Mouse (Mus musculus): ENCODE results near the gene P4ha3.

Gene P4ha3

DNA sequence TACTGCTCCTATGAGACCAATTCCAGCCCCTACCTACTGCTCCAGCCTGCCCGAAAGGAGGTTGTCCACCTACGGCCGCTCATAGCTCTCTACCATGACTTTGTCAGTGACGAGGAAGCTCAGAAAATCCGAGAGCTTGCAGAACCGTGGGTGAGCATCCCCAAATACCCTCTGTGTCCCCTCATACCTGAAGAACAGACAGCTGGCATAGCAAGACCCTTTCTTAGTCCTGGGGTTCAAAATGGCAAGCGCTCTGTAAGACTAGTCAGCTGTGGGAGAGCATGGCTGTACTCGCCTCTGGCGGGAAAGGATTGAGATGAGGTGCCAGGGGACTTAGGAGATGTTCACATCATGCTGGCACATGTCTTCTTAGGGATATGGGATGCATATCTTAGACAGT is 20.6 kb downstream of the P4ha3 start:
- DNase-seq (ENCODE audit: low spot score): no peak

DNA sequence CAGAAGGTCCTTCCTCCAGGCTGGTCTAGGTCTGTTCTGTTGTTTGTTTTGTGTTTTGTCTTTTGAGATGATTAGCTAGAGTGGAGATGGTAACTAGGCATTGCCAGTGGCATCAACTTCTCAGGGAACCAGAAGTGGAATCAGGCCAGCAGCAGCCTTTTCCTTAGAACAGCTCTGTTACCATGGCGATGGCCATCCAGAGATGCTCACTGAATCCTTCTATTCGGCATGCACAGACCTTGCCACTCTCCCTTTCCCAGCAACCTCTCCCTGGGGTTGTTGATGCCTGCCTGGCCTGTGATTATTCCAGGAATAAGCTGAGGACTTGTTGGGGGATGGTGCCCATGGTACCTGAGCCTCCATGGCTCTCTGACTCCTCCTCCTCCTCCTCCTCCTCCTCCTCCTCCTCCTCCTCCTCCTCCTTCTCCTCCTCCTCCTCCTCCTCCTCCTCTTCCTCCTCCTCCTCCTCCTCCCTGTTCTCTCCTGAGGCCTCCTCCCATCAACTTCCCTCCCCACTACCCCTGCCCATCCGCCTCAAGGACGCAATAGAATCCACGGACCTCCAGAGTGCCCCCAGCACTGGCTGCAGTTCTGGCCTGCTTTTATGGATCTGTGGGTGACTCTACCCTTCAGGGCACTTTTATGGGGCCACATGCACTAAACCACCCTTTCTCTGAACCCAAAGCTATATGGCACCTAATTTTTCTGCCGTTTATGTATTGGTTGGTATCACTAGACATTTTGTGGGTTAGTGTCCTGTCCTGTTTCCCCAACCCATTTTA is 22.7 kb downstream of the P4ha3 start:
- DNase-seq (ENCODE audit: low spot score): no peak

DNA sequence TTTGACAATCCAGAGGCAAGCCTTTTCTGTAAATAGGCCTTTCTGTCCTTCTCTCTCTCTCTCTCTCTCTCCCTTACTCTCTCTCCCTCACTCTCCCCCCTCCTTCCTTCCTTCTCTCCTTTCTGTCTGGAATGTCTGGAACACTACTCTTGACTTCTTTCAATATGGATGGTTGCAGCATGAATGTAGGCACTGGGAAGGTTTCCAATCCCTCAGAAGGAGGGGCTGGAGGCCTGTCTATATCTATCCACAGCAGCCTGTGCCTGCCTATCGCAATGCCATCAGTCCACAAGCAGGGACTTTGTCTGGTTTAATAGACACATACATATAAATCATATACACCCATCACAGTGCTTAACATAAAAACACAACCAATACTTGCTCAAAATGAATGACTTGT is 23.9 kb downstream of the P4ha3 start:
- no peak for DNase-seq (ENCODE audit: low spot score)

DNA sequence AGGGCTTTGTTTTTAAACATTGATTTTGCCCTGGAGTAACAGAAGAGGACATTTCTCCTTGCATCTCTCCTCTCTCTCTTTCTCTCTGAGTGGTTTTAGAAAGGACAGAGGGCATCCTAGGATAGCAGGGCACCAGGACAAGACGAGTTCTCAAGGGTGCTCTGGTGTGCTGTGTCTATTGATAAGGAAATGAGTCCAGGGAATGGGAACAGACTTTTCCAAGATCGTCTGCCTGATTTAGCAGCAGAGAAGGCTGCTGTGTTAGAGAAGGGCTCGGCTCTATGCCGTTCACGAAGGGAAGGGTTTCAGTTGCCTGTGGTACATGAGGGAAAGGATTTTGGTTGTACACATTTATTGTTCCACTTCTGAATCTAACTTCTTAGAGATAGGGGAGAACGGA is 24.4 kb downstream of the P4ha3 start:
- no peak for DNase-seq (ENCODE audit: low spot score)

DNA sequence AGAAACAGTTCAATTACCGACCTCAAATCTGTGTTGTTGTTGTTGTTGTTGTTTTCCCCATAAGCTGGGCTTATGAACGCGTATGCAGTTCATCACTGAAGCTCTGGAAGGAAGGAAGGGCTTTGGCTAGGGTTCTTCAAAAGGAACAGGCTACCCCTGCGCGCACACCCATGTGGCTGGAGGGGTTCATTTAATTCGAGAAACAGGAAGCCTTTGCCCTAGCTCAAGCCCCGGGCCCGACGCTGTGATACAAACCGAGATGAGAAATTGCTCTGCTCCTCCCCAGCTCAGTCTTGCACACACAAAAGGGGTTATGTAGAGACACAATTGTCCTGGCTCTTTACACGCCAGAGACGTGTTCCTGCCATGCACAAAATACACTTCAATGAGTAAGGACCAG is 25.0 kb downstream of the P4ha3 start:
- DNase-seq (ENCODE audit: low spot score): no peak

DNA sequence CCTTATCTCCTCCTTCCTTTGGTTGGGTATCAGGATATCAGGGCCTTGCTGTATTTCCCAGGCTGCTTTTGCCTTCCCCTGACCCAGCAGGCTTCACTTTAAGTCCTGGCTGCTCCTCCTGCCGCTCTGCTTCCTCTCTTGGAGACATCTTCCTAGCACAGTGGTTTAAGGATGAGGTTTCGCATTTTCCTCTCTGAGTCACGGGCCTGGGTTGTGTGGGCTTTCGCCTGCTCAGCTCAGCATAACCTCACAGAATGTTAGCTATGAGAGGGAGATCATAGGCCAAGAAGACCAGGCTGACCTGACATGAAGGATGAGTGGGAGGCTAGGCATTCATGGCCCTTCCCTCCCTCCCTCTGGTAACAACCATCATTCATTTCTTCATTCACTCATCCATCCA is 27.4 kb downstream of the P4ha3 start:
- no peak for DNase-seq (ENCODE audit: low spot score)

DNA sequence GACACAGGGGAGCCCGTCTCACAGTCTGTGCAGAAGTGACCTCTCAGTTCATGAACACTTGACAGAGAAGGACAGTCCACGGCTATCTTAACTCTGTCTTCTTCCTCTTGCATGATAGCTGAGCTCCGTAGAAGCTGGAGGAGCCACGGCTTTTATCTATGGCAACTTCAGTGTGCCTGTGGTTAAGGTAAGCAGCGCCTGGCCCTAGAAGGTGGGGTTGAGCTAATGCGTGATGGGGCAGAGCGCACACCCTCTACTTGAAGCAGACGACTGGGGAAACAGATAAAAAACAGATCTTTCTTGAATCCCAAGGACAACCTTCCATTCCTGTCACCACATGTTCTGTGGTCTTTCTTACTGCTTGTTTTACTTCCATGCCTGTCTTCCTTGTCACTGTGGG is 31.6 kb downstream of the P4ha3 start:
- no peak for DNase-seq (ENCODE audit: low spot score)

DNA sequence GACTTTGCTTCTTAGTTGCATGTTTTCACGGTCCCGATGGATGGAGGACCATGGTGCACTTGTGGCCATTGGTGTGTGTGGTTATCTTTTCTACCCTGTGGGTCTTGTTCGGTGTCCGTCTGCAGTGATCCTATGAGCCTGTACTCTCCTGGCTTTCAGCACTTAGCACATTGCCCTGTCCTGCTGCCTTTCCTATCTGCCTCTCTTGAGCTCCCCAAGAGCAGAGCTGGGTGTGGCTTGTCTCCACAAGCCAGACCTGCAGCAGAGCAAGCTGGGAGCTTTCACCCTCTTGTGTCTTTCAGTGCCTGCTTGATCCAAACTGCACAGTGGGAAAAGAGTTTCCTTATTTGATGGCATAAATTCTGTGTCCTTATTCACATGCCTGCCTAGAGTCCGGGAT is 32.2 kb downstream of the P4ha3 start:
- DNase-seq (ENCODE audit: low spot score): no peak

DNA sequence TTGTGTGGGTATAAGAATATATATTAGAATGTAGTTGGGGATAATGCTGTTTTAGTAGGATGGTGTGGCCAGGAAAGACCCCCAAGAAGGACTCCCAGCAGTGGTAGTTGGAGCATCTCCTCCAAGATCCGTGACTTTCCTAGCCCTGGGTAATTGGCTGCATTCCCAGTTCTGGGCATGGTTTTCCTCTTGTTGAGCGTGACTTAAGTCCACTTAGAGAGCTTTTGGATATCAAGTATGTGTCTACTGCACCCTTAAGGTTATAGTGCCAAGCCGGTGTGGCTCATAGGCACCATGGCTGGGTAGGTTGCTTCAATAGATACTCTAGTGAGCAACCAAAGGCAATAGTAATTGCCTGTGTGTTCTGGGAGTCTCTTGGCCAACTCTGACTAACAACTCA is 38.4 kb downstream of the P4ha3 start:
- no peak for DNase-seq (ENCODE audit: low spot score)

DNA sequence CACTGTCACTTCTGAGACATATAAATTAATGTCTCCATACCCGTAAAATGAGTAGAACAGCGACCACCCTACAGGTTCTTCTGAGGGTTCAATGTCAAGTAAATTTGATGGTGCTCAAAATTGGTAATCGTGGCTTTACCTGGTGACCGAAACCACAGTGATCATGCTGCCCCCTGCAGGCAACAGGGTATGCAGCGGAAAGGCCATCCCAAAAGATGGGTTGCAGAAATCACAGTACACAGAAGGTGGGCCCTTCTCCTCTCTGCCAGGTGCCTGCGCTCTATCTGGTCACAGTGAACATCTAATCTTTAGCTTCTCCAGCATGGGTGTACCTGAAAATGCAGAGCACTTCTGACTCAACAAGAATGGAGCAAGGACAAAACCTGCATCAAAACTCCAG is 40.2 kb downstream of the P4ha3 start:
- DNase-seq (ENCODE audit: low spot score): peak; percentile 53

DNA sequence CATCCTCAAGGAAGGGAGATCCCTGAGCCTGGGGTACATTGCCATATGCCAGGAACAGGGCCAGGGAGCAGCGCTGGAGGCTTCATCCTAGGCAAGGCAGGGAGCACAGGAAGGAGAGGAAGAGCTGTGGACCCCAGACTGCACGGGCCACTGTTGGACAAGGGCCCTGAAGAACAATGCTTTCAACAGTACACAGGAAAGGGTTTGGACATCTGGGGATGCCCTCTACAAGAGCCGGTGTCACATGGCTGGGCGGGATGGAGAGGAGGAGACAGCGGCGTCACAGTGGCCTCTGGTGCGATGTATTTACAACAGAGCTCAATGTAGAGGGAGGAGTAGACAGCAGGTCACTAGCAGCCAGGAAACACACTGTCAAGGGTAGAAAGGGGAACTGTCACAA is 42.2 kb downstream of the P4ha3 start:
- DNase-seq (ENCODE audit: low spot score): no peak

DNA sequence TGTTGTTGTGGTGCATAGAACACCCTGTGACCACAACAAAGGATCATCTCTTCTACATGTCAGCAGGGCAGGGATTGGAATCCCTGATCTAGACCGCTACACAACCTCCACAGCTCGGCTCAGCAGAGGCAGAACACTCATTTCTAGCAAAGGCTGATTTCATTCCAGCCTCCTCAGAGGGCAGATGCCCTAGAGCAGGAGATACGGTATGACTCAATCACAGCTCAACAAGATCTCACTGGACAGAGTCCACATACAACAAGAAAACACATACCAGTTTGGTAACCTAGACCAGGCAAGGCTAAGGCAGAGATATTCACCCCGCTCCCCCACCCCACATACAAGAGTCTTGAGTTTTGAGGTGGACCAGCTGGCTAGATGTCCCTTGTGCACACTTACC is 43.3 kb downstream of the P4ha3 start:
- no peak for DNase-seq (ENCODE audit: low spot score)

DNA sequence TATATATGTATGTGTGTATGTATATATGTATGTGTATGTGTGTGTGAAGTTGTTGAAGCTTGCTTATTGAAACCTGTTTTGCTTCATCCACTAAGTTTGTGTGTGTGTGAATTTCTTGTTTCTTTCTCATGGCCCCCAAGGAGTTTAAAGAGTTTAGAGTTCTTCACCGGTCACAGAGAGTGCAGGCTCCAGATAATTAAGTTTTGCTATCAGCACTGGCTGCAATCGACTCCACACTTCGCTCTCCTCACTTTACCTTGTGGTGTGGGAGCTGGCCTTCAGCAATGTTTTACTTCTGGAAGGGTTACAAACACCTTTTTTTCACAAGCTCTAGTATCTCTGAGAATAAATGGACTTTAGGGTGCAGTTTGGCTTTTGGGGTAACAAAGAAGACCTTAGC is 45.9 kb downstream of the P4ha3 start:
- no peak for DNase-seq (ENCODE audit: low spot score)

DNA sequence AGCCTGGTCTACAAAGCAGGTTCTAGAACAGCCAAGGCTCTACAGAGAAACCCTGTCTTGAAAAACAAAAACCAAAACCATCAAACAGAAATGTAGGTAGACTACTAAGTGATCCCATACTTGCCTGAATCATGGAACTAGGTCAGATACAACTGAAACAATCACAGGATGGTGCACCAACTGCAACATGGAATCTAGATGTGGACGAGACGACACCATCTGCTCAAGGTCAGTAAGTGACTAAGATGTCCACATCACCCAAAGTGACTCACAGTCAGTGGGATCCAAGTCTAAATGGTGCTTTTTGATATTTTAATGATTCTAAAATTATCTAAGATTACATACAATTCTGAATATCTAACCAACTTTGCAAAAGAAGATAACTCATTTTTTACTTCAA is 50.6 kb downstream of the P4ha3 start:
- no peak for DNase-seq (ENCODE audit: low spot score)

DNA sequence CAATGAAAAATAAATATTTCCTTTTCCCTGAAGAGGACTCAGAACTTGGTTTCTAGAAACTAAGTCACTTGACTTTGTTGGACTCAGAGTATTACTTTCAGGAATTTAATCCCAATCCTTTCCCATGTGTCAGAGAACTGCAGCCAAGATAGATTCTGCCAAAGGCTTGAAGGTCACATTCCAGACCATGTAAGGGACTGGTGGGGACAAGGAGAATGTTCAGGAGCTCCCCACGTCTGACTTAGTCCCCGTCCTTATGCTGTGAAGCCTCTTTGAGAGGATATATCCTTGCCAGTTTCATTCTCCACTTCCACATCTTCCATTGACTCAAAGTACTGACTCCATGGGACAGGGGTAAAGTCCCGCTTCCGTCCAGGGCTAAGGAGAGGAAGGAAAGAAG is 69.7 kb downstream of the P4ha3 start:
- no peak for DNase-seq (ENCODE audit: low spot score)

DNA sequence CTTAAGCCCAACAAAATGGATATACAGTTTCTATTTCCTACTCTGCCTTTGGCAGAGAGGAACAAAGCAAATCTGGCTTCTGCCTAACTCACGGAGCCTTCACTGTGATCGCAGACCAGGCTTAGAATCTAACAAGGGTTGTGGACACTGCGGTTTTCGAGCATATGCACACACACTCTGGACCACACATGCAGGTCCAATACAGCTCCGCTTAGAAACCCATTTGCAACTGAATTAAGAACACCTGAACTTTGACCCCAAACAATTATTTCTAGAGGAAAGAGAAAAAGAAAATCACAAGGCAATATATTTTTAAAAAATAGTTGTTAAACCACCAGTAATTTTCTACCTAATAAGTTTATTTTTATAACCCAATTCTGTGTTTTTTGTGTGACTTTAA is 71.0 kb downstream of the P4ha3 start:
- no peak for DNase-seq (ENCODE audit: low spot score)

DNA sequence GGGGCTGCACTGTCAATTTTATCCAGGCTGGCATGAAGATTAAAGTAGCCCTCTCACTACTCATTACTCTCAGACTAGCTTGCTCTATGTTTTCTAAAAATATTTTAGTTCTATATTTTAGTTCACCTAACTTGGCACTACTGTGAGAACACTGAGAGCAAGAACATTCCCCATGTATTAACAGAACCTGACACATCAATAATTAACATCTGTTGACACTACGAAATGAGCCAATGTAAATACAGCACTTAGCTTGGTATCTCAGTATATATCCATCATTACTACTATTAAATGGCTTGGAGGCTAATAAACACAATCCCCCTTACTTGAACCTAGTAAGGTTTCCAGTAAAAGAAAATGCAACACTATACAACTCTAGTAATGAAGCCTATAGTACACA is 71.4 kb downstream of the P4ha3 start:
- DNase-seq (ENCODE audit: low spot score): no peak

DNA sequence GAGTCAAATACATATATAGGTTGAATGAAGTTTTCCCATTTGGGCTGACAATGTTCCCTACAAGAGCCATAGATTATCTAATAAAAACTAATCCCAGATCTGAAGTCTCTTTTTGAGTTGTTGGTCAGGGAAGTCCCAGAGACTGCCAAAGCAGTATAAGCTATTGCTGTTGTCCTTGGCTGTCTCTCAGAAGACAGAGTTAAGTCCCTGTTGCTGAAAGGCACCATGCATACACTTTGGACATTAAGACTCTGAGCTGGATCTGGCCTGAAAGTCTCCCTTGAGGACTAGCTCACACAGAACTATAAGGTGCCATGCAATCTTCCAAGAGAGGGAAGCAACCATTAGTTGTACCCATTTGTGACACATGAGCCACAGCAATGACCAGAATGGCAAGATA is 72.5 kb downstream of the P4ha3 start:
- DNase-seq (ENCODE audit: low spot score): no peak

DNA sequence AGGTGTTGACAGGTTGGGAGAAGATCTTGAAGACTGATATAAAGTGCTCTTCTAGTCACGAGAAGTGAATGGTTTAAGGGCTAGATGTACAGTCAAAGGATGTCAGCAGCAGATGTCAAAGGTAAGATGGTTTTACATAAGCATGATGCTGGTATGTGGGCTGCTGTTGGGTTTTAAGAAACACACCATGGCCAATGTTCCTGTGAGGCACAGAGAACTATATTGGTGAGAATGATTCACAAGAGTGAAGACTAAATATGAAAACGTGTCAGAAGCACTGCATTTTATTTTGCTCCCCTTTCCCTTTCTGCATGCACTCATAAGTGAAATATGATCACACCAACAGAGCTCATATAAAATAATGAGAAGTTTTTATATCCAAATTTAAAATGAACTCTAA is 77.8 kb downstream of the P4ha3 start:
- no peak for DNase-seq (ENCODE audit: low spot score)

DNA sequence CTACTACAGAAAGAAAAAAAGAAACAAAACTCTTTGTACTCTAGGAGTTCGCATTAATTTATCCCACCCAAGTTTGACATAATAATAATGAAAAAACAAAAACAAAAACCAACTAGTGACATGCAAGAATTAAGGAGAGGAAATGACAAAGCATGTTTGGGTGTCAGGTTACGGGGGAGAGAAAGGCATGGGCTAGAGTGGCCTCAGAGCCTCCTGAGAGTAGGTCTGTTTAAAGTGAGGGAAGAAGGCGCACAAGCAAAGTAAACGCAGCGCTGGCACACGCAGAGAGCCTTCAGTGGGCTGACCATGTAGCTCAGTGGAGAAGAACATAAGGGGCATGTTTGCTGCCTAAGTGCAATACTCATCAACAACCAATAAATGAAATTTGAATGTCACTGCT is 79.6 kb downstream of the P4ha3 start:
- no peak for DNase-seq (ENCODE audit: low spot score)
